Mouse (Mus musculus): ENCODE measurements at regions not wholly inside any gene's neighbourhood (a gene's known extent, or its start where the extent isn't known, plus 50 kb on each side); places are given as distances from the start of the nearest gene placed in this dataset.

GRCm38 (mm10) chr5:64433786-64434185 lies 277.7 kb downstream of the Tbc1d1 start:
- Histone ChIP-seq H3K4me1 (no peaks in the 10 kb centered on the region), H3K9ac (no peak overlapping the region), H3K4me2 (replicated peaks) (no peak overlapping the region), H3K27me3 (no peaks in the 10 kb centered on the region), H3K27ac (no peak overlapping the region), H3K36me3 (no peaks in the 10 kb centered on the region), H3K4me3 (no peak overlapping the region), H3K9me3 (no peaks in the 10 kb centered on the region)
- no peak for ATAC-seq (ENCODE audit: insufficient number of reproducible peaks, insufficient read depth, low FRiP score, low TSS enrichment)
- WGBS: 86% methylated on average over 5 of the region's 5 CpGs

GRCm38 (mm10) chr5:64435491-64435890 lies 279.4 kb downstream of the Tbc1d1 start:
- Histone ChIP-seq H3K27ac (no peak overlapping the region), H3K4me1 (no peaks in the 10 kb centered on the region), H3K36me3 (no peaks in the 10 kb centered on the region), H3K27me3 (no peaks in the 10 kb centered on the region), H3K4me3 (no peak overlapping the region), H3K4me2 (replicated peaks) (no peak overlapping the region), H3K9me3 (no peaks in the 10 kb centered on the region), H3K9ac (no peak overlapping the region)
- no peak for ATAC-seq (ENCODE audit: insufficient number of reproducible peaks, insufficient read depth, low FRiP score, low TSS enrichment)
- WGBS: 56% methylated on average over 3 of the region's 3 CpGs

- no peak overlapping the region for H3K4me2 ChIP-seq (replicated peaks)
- H3K36me3 ChIP-seq: no peaks in the 10 kb centered on the region
- no peaks in the 10 kb centered on the region for H3K27me3 ChIP-seq
- H3K4me1 ChIP-seq: no peaks in the 10 kb centered on the region
- ATAC-seq (ENCODE audit: insufficient number of reproducible peaks, insufficient read depth, low FRiP score, low TSS enrichment): no peak
- no peak overlapping the region for H3K27ac ChIP-seq
- no peak overlapping the region for H3K4me3 ChIP-seq
- WGBS: 62% methylated on average over 2 of the region's 2 CpGs
- H3K9me3 ChIP-seq: no peaks in the 10 kb centered on the region
- no peak overlapping the region for H3K9ac ChIP-seq
Measured at GRCm38 (mm10) chr5:64435958-64436357, 279.9 kb downstream of the Tbc1d1 start.

- Histone ChIP-seq H3K36me3 (no peaks in the 10 kb centered on the region), H3K9ac (no peak overlapping the region), H3K4me2 (replicated peaks) (no peak overlapping the region), H3K4me1 (peaks cover 3% of the 10 kb centered on the region; the same call in 1 of the 2 replicates), H3K9me3 (no peaks in the 10 kb centered on the region), H3K27ac (no peak overlapping the region), H3K27me3 (no peaks in the 10 kb centered on the region), H3K4me3 (no peak overlapping the region)
- WGBS: 75% methylated on average over 5 of the region's 5 CpGs
- no peak for ATAC-seq (ENCODE audit: insufficient number of reproducible peaks, insufficient read depth, low FRiP score, low TSS enrichment)
Measured at GRCm38 (mm10) chr5:64437720-64438119, 281.6 kb downstream of the Tbc1d1 start.

GRCm38 (mm10) chr5:64438446-64439134 lies 282.5 kb downstream of the Tbc1d1 start:
- Histone ChIP-seq H3K9ac (no peak overlapping the region), H3K36me3 (no peaks in the 10 kb centered on the region), H3K4me3 (no peak overlapping the region), H3K4me1 (peaks cover 3% of the 10 kb centered on the region; the same call in 1 of the 2 replicates), H3K27ac (no peak overlapping the region), H3K27me3 (no peaks in the 10 kb centered on the region), H3K9me3 (no peaks in the 10 kb centered on the region), H3K4me2 (replicated peaks) (no peak overlapping the region)
- 78% methylated on average over 13 of the region's 13 CpGs for WGBS
- ATAC-seq (ENCODE audit: insufficient number of reproducible peaks, insufficient read depth, low FRiP score, low TSS enrichment): no peak

GRCm38 (mm10) chr5:64447847-64448246 lies 291.7 kb downstream of the Tbc1d1 start:
- no peaks in the 10 kb centered on the region for H3K9me3 ChIP-seq
- no peaks in the 10 kb centered on the region for H3K36me3 ChIP-seq
- 53% methylated on average over 4 of the region's 4 CpGs for WGBS
- no peak for ATAC-seq (ENCODE audit: insufficient number of reproducible peaks, insufficient read depth, low FRiP score, low TSS enrichment)
- 0 out of 2 replicates have a peak, but pooled peaks cover 4% of the 10 kb centered on the region for H3K4me1 ChIP-seq
- H3K4me3 ChIP-seq: no peak overlapping the region
- no peak overlapping the region for H3K9ac ChIP-seq
- no peak overlapping the region for H3K4me2 ChIP-seq (replicated peaks)
- no peaks in the 10 kb centered on the region for H3K27me3 ChIP-seq
- no peak overlapping the region for H3K27ac ChIP-seq

- Histone ChIP-seq H3K9me3 (no peaks in the 10 kb centered on the region), H3K36me3 (no peaks in the 10 kb centered on the region), H3K9ac (no peak overlapping the region), H3K4me2 (replicated peaks) (no peak overlapping the region), H3K27me3 (no peaks in the 10 kb centered on the region), H3K4me1 (0 out of 2 replicates have a peak, but pooled peaks cover 5% of the 10 kb centered on the region), H3K4me3 (no peak overlapping the region), H3K27ac (no peak overlapping the region)
- ATAC-seq (ENCODE audit: insufficient number of reproducible peaks, insufficient read depth, low FRiP score, low TSS enrichment): 0 out of 2 replicates have a peak, but pooled peaks have one; percentile 56
- WGBS: 26% methylated on average over 1 of the region's 1 CpGs
Measured at GRCm38 (mm10) chr5:64452668-64453334, 296.7 kb downstream of the Tbc1d1 start.

- ATAC-seq (ENCODE audit: insufficient number of reproducible peaks, insufficient read depth, low FRiP score, low TSS enrichment): no peak
- Histone ChIP-seq H3K4me1 (no peaks in the 10 kb centered on the region), H3K4me2 (replicated peaks) (no peak overlapping the region), H3K27me3 (no peaks in the 10 kb centered on the region), H3K36me3 (no peaks in the 10 kb centered on the region), H3K4me3 (no peak overlapping the region), H3K27ac (no peak overlapping the region), H3K9me3 (no peaks in the 10 kb centered on the region), H3K9ac (no peak overlapping the region)
- 82% methylated on average over 5 of the region's 5 CpGs for WGBS
Measured at GRCm38 (mm10) chr5:64459807-64460206, 303.7 kb downstream of the Tbc1d1 start.

GRCm38 (mm10) chr5:64460891-64461290 lies 304.8 kb downstream of the Tbc1d1 start:
- Histone ChIP-seq H3K4me2 (replicated peaks) (no peak overlapping the region), H3K4me1 (no peaks in the 10 kb centered on the region), H3K9me3 (no peaks in the 10 kb centered on the region), H3K9ac (no peak overlapping the region), H3K36me3 (no peaks in the 10 kb centered on the region), H3K4me3 (no peak overlapping the region), H3K27ac (no peak overlapping the region), H3K27me3 (no peaks in the 10 kb centered on the region)
- ATAC-seq (ENCODE audit: insufficient number of reproducible peaks, insufficient read depth, low FRiP score, low TSS enrichment): no peak
- WGBS: 91% methylated on average over 1 of the region's 1 CpGs

- Histone ChIP-seq H3K4me1 (no peaks in the 10 kb centered on the region), H3K27me3 (no peaks in the 10 kb centered on the region), H3K9me3 (no peaks in the 10 kb centered on the region), H3K4me2 (replicated peaks) (no peak overlapping the region), H3K9ac (no peak overlapping the region), H3K4me3 (no peak overlapping the region), H3K27ac (no peak overlapping the region), H3K36me3 (no peaks in the 10 kb centered on the region)
- WGBS: 83% methylated on average over 4 of the region's 4 CpGs
- no peak for ATAC-seq (ENCODE audit: insufficient number of reproducible peaks, insufficient read depth, low FRiP score, low TSS enrichment)
Measured at GRCm38 (mm10) chr5:64461592-64461991, 305.5 kb downstream of the Tbc1d1 start.

GRCm38 (mm10) chr5:64462411-64462810 lies 306.3 kb downstream of the Tbc1d1 start:
- ATAC-seq (ENCODE audit: insufficient number of reproducible peaks, insufficient read depth, low FRiP score, low TSS enrichment): no peak
- H3K9ac ChIP-seq: no peak overlapping the region
- no peak overlapping the region for H3K4me3 ChIP-seq
- 67% methylated on average over 3 of the region's 3 CpGs for WGBS
- no peaks in the 10 kb centered on the region for H3K9me3 ChIP-seq
- no peaks in the 10 kb centered on the region for H3K27me3 ChIP-seq
- H3K4me1 ChIP-seq: no peaks in the 10 kb centered on the region
- H3K36me3 ChIP-seq: no peaks in the 10 kb centered on the region
- no peak overlapping the region for H3K4me2 ChIP-seq (replicated peaks)
- no peak overlapping the region for H3K27ac ChIP-seq

GRCm38 (mm10) chr5:64463570-64463969 lies 307.5 kb downstream of the Tbc1d1 start:
- WGBS: 59% methylated on average over 5 of the region's 5 CpGs
- Histone ChIP-seq H3K4me2 (replicated peaks) (no peak overlapping the region), H3K27ac (no peak overlapping the region), H3K9ac (no peak overlapping the region), H3K9me3 (no peaks in the 10 kb centered on the region), H3K4me1 (no peaks in the 10 kb centered on the region), H3K4me3 (no peak overlapping the region), H3K36me3 (no peaks in the 10 kb centered on the region), H3K27me3 (no peaks in the 10 kb centered on the region)
- ATAC-seq (ENCODE audit: insufficient number of reproducible peaks, insufficient read depth, low FRiP score, low TSS enrichment): no peak
